Comparison of ENCODE assay signal across 28 mouse cellular contexts in the genomic region with DNA sequence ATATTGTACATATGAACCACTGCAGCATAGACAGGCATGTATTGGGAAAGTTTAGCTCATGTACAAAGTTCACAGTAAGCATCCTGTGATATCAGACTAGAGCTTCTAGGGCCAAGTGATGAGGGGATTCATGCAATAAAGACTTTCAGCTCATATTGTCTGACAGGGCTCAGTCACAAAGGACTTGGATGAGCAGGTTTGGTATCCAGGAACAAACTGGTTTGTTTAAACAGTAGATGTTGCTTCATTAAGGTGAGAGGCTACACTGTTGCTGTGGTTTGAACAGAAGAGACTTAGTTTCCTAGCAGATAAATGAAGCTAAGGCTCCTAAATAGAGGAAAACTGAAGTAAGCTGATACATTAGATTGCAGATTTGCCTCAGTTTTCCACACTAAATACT.
"Had no signal": no experiment of that assay in that cellular context is flagged by ENCODE, and none has a peak within 500 bp of the region (broad histone marks: within the 10 kb centered on the region; RNA-seq: fewer than 3 reads in every experiment).

No protein-coding gene starts in this region.

- DNase-seq: cerebellum, adult 18-20 months; cerebellum, adult 2 months; cerebellum, adult 8-10 months; cerebellum, adult 9-10 months; cerebellum, adult 9-11 months; cerebellum, postnatal 10 days; cerebellum, postnatal 14 days; cerebellum, postnatal 25 days; cerebellum, postnatal 36 days; embryo, embryonic 11 days; forebrain, postnatal 0 days; gastrocnemius, adult 2 months; gastrocnemius, postnatal 10 days; gastrocnemius, postnatal 14 days; gastrocnemius, postnatal 25 days; gastrocnemius, postnatal 36 days; heart, adult 11 months had no signal

- H3K4me3 ChIP-seq: embryonic facial prominence, embryonic 10.5 days; embryonic facial prominence, embryonic 12.5 days; embryonic facial prominence, embryonic 13.5 days; embryonic facial prominence, embryonic 15.5 days; erythroblast, embryonic 14.5 days; forebrain, embryonic 10.5 days; forebrain, embryonic 12.5 days; forebrain, embryonic 13.5 days; forebrain, embryonic 15.5 days; gastrocnemius, adult 2 months had no signal

- H3K27me3 ChIP-seq: embryonic facial prominence, embryonic 12.5 days; embryonic facial prominence, embryonic 13.5 days; embryonic facial prominence, embryonic 15.5 days; forebrain, embryonic 12.5 days; forebrain, embryonic 13.5 days; forebrain, embryonic 15.5 days had no signal

- H3K27ac ChIP-seq: embryonic facial prominence, embryonic 10.5 days; embryonic facial prominence, embryonic 12.5 days; embryonic facial prominence, embryonic 13.5 days; embryonic facial prominence, embryonic 15.5 days; forebrain, embryonic 10.5 days; forebrain, embryonic 12.5 days; forebrain, embryonic 13.5 days; forebrain, embryonic 15.5 days; gastrocnemius, adult 2 months had no signal

- H3K4me2 ChIP-seq: embryonic facial prominence, embryonic 12.5 days; embryonic facial prominence, embryonic 13.5 days; embryonic facial prominence, embryonic 15.5 days; forebrain, embryonic 12.5 days; forebrain, embryonic 13.5 days; forebrain, embryonic 15.5 days had no signal

- ATAC-seq: forebrain, embryonic 13.5 days; forebrain, embryonic 14.5 days; forebrain, embryonic 15.5 days; forebrain, embryonic 16.5 days; forebrain, postnatal 0 days had no signal

- H3K9ac ChIP-seq: embryonic facial prominence, embryonic 12.5 days; embryonic facial prominence, embryonic 13.5 days; embryonic facial prominence, embryonic 15.5 days; forebrain, embryonic 12.5 days; forebrain, embryonic 13.5 days; forebrain, embryonic 15.5 days; forebrain, postnatal 0 days had no signal

- H3K9me3 ChIP-seq: embryonic facial prominence, embryonic 10.5 days; embryonic facial prominence, embryonic 12.5 days; embryonic facial prominence, embryonic 13.5 days; embryonic facial prominence, embryonic 15.5 days; forebrain, embryonic 10.5 days; forebrain, embryonic 12.5 days; forebrain, embryonic 13.5 days; forebrain, embryonic 15.5 days had no signal

- H3K36me3 ChIP-seq: embryonic facial prominence, embryonic 15.5 days; forebrain, embryonic 10.5 days; forebrain, embryonic 12.5 days; forebrain, embryonic 15.5 days had no signal
